Mouse (Mus musculus) stomach, postnatal 0 days (tissue): ENCODE measurements around the gene Snd1. TPM values are rescaled to one million over a fixed set of nuclear protein-coding genes. Genes with fewer than 3 reads are reported as not detected.

Experiments
- ATAC-seq: fragments of 200-750 bp; cut with Nextera tagmentation; 2 replicates; pipeline ENCODE4 v1.8.0; 2017; ENCODE audit not compliant: low FRiP score, low TSS enrichment
- DNase-seq: peaks from one replicate; pipeline ENCODE4 v3.0.0-alpha.2; 2016; ENCODE audit warnings: low spot score
- H3K27ac ChIP-seq: fragments of 300-500 bp; sonication (generic); replicated peaks from 2 replicates; pipeline ENCODE4 v1.5.1; 2014; ENCODE audit warnings: mild to moderate bottlenecking, control low read depth
- H3K27me3 ChIP-seq: fragments of 300-500 bp; sonication (generic); 2 replicates; pipeline ENCODE4 v1.6.1; 2014; ENCODE audit warnings: low read length; ENCODE audit not compliant: control insufficient read depth, insufficient read depth
- H3K36me3 ChIP-seq: fragments of 300-500 bp; sonication (generic); 2 replicates; pipeline ENCODE4 v1.6.1; 2014; ENCODE audit warnings: low read length, mixed read lengths; ENCODE audit not compliant: control insufficient read depth, insufficient read depth
- H3K4me1 ChIP-seq: fragments of 300-500 bp; sonication (generic); replicated peaks from 2 replicates; pipeline ENCODE4 v1.6.1; 2014; ENCODE audit warnings: antibody characterized with exemption; ENCODE audit not compliant: control insufficient read depth, insufficient read depth
- H3K4me2 ChIP-seq: fragments of 300-500 bp; sonication (generic); replicated peaks from 2 replicates; pipeline ENCODE4 v1.6.1; 2014; ENCODE audit warnings: low read depth, mild to moderate bottlenecking, control low read depth, moderate library complexity
- H3K4me3 ChIP-seq: fragments of 300-500 bp; sonication (generic); 2 replicates; pipeline ENCODE4 v1.5.1; 2014; ENCODE audit warnings: low read depth, low read length, control low read depth
- H3K9ac ChIP-seq: fragments of 300-500 bp; sonication (generic); 2 replicates; pipeline ENCODE4 v1.6.1; 2014; ENCODE audit warnings: mild to moderate bottlenecking, low read length, control low read depth, mixed read lengths
- H3K9me3 ChIP-seq: fragments of 300-500 bp; sonication (generic); 2 replicates; pipeline ENCODE4 v1.6.1; 2016; ENCODE audit warnings: low read length; ENCODE audit not compliant: control insufficient read depth
- CTCF ChIP-seq: IDR thresholded peaks from 2 replicates; pipeline ENCODE4 v1.5.1; 2016; ENCODE audit warnings: antibody characterized with exemption, low read depth, mild to moderate bottlenecking, moderate library complexity
- EP300 ChIP-seq: optimal IDR thresholded peaks from 2 replicates; pipeline ENCODE3; 2016; ENCODE audit warnings: antibody characterized with exemption
- WGBS: fragments of 180-500 bp; shearing (Covaris S2); extraction: QIAGEN DNeasy Blood & Tissue Kit; methylation state at CpG from one replicate; pipeline ENCODE4 v1.1.7; 2014; 5-methylcytosine and 5-hydroxymethylcytosine counted together
- polyA plus RNA-seq: library from polyadenylated mRNA; unstranded; fragments of >200 nt; fragmentation: Nextera tagmentation; extraction: Ambion mirVana; gene quantifications from 2 replicates; pipeline ENCODE4 v1.2.1, GENCODE M21; 2015

The Snd1 gene
- polyA plus RNA-seq, 1 experiment from 2014 or later, result 81.3 TPM

DNA sequence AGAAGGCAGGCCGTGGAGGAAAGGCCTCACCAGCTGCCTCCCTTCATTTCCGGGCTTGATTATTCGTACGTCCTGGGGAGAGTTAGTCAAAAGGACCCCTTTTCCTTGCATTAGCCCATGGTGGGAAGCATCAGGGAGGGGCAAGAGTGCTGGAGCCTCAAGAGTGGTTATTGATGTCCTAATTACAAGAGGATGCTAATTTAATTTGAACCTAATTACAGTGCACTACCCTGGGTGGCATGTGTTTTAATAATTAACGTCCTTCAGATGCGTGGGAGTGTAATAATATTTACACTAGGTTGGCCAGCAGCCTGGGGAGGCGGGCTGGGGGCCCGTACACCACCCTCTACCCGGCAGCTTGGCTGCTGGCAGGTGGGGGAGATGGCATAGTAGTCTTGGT is 416.5 kb downstream of the Snd1 start:
- H3K27ac ChIP-seq, result no peak overlapping the region
- no peak overlapping the region for H3K4me2 ChIP-seq
- ATAC-seq, result no peak
- DNase-seq, result no peak
- no peaks in the 10 kb centered on the region for H3K9me3 ChIP-seq
- no peaks in the 10 kb centered on the region for H3K4me1 ChIP-seq
- TF ChIP-seq EP300 (no peak), CTCF (no peak)
- peaks cover 9% of the 10 kb centered on the region; the same call in 1 of the 2 replicates for H3K36me3 ChIP-seq
- no peak overlapping the region for H3K9ac ChIP-seq
- H3K4me3 ChIP-seq, result no peak overlapping the region
- WGBS, result 28% methylated on average over 9 of the region's 9 CpGs
- H3K27me3 ChIP-seq, result no peaks in the 10 kb centered on the region

DNA sequence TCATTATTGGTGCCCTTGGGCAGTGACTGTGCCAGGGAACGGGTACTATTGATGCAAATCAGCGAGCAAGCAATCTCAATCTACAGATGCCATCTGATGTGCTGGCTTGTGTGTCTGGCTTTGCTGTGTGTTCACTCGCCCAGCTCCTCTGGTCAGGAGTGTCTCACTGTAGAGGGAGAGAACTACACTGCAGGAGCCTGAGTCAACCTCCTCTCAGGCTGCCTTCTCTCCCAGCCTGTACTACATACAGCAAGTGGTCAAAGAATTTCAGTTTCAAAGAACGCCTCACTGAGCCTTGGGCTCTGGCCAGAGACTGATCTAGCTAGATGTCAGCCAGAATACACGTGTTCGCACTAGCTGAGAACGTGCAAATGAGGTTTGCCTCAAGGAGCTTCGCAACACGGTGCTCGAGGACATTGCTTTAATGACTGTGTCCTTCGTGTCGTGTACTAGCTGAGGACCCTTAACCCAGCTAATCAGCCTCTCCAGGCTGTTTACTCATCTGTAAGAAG is 420.1 kb downstream of the Snd1 start:
- ATAC-seq, result no peak

DNA sequence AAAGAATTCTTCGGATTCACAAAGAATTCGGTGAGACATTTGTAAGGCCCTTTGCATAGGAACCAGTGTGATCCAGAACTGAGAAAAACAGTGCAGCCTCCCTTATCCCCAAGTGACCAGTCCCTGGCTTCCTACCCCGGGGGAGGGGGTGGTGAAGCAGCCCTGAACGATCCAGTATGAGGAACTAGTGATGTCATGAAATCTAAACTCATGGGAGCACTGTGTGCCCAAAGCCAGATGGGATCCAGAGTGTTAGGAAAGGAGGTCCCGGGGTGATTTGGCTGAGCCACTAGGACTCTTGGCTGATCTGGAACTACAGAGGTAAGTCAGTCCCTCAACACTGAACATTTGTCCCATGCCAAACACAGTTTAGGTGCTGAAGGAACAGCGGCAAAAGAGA is 420.8 kb downstream of the Snd1 start:
- no peak for TF ChIP-seq EP300
- TF ChIP-seq CTCF, result no peak
- H3K4me3 ChIP-seq, result no peak overlapping the region
- H3K27me3 ChIP-seq, result no peaks in the 10 kb centered on the region
- no peak for DNase-seq
- no peaks in the 10 kb centered on the region for H3K9me3 ChIP-seq
- H3K27ac ChIP-seq, result no peak overlapping the region
- ATAC-seq, result no peak
- H3K4me1 ChIP-seq, result no peaks in the 10 kb centered on the region
- no peaks in the 10 kb centered on the region for H3K36me3 ChIP-seq
- no peak overlapping the region for H3K9ac ChIP-seq
- 76% methylated on average over 6 of the region's 6 CpGs for WGBS
- H3K4me2 ChIP-seq, result no peak overlapping the region

More for the DNA sequence above, 420.1 kb downstream of the Snd1 start:
- DNase-seq, result no peak
- no peak for TF ChIP-seq CTCF
- TF ChIP-seq EP300, result no peak
- Histone ChIP-seq H3K36me3 (no peaks in the 10 kb centered on the region), H3K4me3 (no peak overlapping the region), H3K4me1 (no peaks in the 10 kb centered on the region), H3K27me3 (no peaks in the 10 kb centered on the region), H3K4me2 (no peak overlapping the region), H3K27ac (no peak overlapping the region), H3K9ac (no peak overlapping the region), H3K9me3 (no peaks in the 10 kb centered on the region)
- 65% methylated on average over 12 of the region's 12 CpGs for WGBS

DNA sequence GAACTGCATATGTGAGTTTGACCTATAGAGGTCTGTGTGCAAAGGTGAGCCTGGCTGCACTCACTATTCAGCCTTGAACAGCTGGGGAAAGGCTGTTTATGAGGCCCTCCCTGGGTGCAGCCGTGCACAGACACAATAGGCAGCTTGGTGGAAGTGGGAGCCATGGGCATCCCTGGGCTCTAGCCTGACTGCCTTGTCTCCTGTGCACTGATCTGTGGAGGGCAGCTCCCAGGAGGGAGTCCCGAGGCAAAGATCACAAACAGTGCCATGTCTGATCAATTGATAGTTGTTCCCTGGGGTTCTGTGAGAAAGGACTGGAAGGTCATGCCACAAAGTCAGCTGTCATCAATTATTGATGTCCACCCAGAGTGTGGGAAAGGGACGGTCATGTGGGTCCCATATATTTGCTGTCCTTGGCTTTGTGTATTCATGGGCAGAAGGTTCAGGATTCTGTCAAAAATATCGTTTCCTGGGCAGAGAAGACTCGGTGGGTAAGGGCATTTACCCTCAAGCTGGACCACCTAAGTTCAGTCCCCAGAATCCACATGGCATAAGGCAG is 421.9 kb downstream of the Snd1 start:
- H3K4me2 ChIP-seq, result no peak overlapping the region
- H3K27ac ChIP-seq, result no peak overlapping the region
- no peaks in the 10 kb centered on the region for H3K27me3 ChIP-seq
- DNase-seq, result no peak
- no peak for TF ChIP-seq EP300
- TF ChIP-seq CTCF, result no peak
- no peaks in the 10 kb centered on the region for H3K36me3 ChIP-seq
- WGBS, result 42% methylated on average over 5 of the region's 5 CpGs
- no peak for ATAC-seq
- no peak overlapping the region for H3K9ac ChIP-seq
- H3K9me3 ChIP-seq, result no peaks in the 10 kb centered on the region
- no peak overlapping the region for H3K4me3 ChIP-seq
- no peaks in the 10 kb centered on the region for H3K4me1 ChIP-seq

DNA sequence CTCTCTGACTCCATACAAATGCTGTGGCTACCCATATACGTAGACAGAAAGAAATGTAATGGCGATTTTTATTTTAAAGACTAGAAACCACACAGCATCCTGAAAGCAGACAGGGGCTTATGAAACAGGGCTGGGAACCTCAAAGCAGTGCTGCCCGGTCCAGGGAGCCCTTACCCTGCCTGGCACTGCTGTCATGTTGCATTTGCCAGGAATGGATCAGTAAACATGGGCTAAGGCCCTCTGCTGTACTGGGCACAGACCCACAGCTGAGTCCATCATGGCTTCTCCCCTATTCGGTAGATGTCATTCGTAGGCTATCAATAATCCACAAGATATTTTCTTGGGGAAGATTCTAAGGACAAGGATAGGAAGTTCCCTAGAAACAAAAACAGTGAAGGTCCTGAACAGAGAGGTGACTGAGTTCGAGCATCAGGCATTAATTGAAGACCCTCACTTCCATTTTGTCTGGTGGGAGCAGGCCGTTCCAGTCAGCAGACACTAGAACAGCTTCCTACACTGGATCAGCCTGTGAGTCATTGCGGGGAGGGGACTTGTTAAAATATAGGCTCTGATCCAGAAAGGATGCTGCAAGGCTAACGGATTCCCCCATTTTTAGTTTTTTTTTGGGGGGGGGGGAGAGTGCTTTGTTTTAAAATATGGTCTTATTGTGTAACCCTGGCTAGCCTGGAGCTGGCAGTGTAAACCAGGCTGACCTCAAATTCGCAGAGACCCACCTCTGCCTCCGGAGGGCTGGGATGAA is 422.6 kb downstream of the Snd1 start:
- no peaks in the 10 kb centered on the region for H3K4me1 ChIP-seq
- 53% methylated on average over 11 of the region's 11 CpGs for WGBS
- H3K9ac ChIP-seq, result no peak overlapping the region
- no peak overlapping the region for H3K4me3 ChIP-seq
- ATAC-seq, result no peak
- DNase-seq, result no peak
- no peaks in the 10 kb centered on the region for H3K36me3 ChIP-seq
- no peaks in the 10 kb centered on the region for H3K9me3 ChIP-seq
- H3K4me2 ChIP-seq, result no peak overlapping the region
- TF ChIP-seq CTCF, result no peak
- TF ChIP-seq EP300, result no peak
- H3K27ac ChIP-seq, result no peak overlapping the region
- H3K27me3 ChIP-seq, result no peaks in the 10 kb centered on the region

DNA sequence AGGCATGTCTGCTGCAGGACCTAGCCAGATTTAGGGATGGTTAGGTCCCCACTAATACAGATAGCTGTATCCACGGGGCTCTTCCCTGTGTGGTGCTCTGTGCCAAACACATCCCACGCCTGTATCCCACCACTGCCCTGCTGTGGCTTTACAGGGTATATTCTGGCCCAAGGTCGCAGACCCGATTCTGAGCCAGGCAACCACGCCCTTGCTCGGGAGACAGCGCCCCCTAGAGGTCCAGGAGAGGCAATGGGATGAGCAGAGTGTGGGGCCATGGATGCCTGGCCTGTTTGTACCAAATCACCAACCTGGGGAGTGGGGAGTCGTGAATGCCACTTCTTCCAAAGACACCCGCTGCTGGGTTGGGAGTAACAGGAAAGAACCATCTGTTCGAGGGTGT is 423.9 kb downstream of the Snd1 start:
- H3K27ac ChIP-seq, result no peak overlapping the region
- H3K36me3 ChIP-seq, result no peaks in the 10 kb centered on the region
- no peak overlapping the region for H3K9ac ChIP-seq
- no peaks in the 10 kb centered on the region for H3K4me1 ChIP-seq
- no peak overlapping the region for H3K4me2 ChIP-seq
- peak; percentile 57 for DNase-seq
- no peaks in the 10 kb centered on the region for H3K9me3 ChIP-seq
- ATAC-seq, result no peak
- H3K27me3 ChIP-seq, result no peaks in the 10 kb centered on the region
- H3K4me3 ChIP-seq, result no peak overlapping the region
- TF ChIP-seq EP300 (no peak), CTCF (peak; percentile 76)
- 18% methylated on average over 10 of the region's 10 CpGs for WGBS
